Mouse (Mus musculus) megakaryocyte, embryonic 14.5 days (primary cell): ENCODE measurements at regions not wholly inside any gene's neighbourhood (a gene's known extent, or its start where the extent isn't known, plus 50 kb on each side); places are given as distances from the start of the nearest gene placed in this dataset.

Experiments used
- FLI1 ChIP-seq: IDR thresholded peaks from 2 replicates; pipeline ENCODE4 v1.6.1; 2012; ENCODE audit warnings: low read length, inconsistent platforms, mixed read lengths
- GATA1 ChIP-seq: IDR thresholded peaks from 3 replicates; pipeline ENCODE4 v1.6.1; 2012; ENCODE audit warnings: mixed read lengths, low read length, inconsistent platforms, borderline replicate concordance

DNA sequence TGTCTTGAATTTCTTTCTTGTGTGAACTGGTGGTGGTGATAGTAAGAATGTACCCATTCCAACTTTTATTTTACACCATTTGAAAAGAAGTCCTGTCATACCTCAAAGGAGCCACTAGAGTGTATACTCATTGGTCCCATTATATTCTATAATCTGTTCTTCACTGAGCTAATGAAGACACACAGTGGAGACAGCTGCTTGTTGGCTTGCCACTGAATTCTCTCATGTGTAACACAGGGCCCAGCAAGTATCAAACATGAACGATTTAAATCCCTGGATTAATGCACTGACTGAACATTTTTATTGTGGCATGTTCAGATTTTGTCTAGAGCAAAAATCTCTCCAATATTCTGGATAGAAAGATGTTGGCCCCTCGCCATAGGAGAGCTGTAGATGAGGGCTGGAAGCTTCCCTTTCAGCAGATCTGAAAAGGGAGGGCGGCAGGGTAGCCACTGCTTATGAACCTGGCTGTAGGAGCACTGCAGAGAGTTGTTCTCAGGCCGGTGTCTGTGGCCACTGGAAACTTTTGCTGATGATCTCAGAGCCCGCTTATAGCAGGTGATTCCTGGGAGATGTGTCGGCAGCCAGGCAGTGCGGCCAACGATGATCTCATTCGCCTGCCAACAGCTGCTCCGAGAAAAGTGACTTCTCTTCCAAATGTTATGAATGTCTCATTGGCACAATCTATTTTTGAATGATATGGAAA, 128.0 kb upstream of the Tet2 start:
- TF ChIP-seq FLI1 (no peak), GATA1 (no peak)
